Mouse (Mus musculus): ENCODE data around the gene Lrrc57. TPM values are rescaled to one million over a fixed set of nuclear protein-coding genes. Genes with fewer than 3 reads are reported as not detected.

Gene Lrrc57
- polyA plus RNA-seq, 1 experiment: 27.3 TPM

- Histone ChIP-seq H3K4me1 (ENCODE audit: control insufficient read depth, insufficient read depth, low read length) (no peaks in the 10 kb centered on the region), H3K27ac (ENCODE audit: insufficient read depth, low read length) (no peak overlapping the region), H3K4me3 (replicated peaks; ENCODE audit: insufficient read depth, low read depth, low read length) (no peak overlapping the region), H3K27me3 (ENCODE audit: control insufficient read depth, insufficient read depth, low read length) (no peaks in the 10 kb centered on the region)
- no peak for DNase-seq
- TF ChIP-seq CTCF (IDR thresholded peaks at IDR 0.05; ENCODE audit: borderline replicate concordance, insufficient read depth, low read depth, low read length) (no peak), POLR2A (IDR thresholded peaks at IDR 0.05; ENCODE audit: borderline replicate concordance, insufficient read depth, low read length) (no peak)
- 87% methylated on average over 4 of the region's 4 CpGs for WGBS
Measured at GRCm38 (mm10) chr2:120646777-120647176, 37.5 kb upstream of the Lrrc57 start.

GRCm38 (mm10) chr2:120643836-120644235, 34.5 kb upstream of the Lrrc57 start:
- WGBS: 14% methylated on average over 7 of the region's 7 CpGs
- DNase-seq: no peak
- Histone ChIP-seq H3K4me3 (replicated peaks; ENCODE audit: insufficient read depth, low read depth, low read length) (no peak overlapping the region), H3K27ac (ENCODE audit: insufficient read depth, low read length) (no peak overlapping the region), H3K27me3 (ENCODE audit: control insufficient read depth, insufficient read depth, low read length) (no peaks in the 10 kb centered on the region), H3K4me1 (ENCODE audit: control insufficient read depth, insufficient read depth, low read length) (no peaks in the 10 kb centered on the region)
- TF ChIP-seq POLR2A (IDR thresholded peaks at IDR 0.05; ENCODE audit: borderline replicate concordance, insufficient read depth, low read length) (no peak), CTCF (IDR thresholded peaks at IDR 0.05; ENCODE audit: borderline replicate concordance, insufficient read depth, low read depth, low read length) (no peak)

GRCm38 (mm10) chr2:120640835-120641234, 31.5 kb upstream of the Lrrc57 start:
- Histone ChIP-seq H3K27ac (ENCODE audit: insufficient read depth, low read length) (no peak overlapping the region), H3K4me1 (ENCODE audit: control insufficient read depth, insufficient read depth, low read length) (no peaks in the 10 kb centered on the region), H3K27me3 (ENCODE audit: control insufficient read depth, insufficient read depth, low read length) (no peaks in the 10 kb centered on the region), H3K4me3 (replicated peaks; ENCODE audit: insufficient read depth, low read depth, low read length) (no peak overlapping the region)
- TF ChIP-seq CTCF (IDR thresholded peaks at IDR 0.05; ENCODE audit: borderline replicate concordance, insufficient read depth, low read depth, low read length): no peak
- TF ChIP-seq POLR2A (IDR thresholded peaks at IDR 0.05; ENCODE audit: borderline replicate concordance, insufficient read depth, low read length): no peak
- 90% methylated on average over 8 of the region's 8 CpGs for WGBS
- no peak for DNase-seq

- DNase-seq: no peak
- H3K27ac ChIP-seq (ENCODE audit: insufficient read depth, low read length): no peak overlapping the region
- TF ChIP-seq CTCF (IDR thresholded peaks at IDR 0.05; ENCODE audit: borderline replicate concordance, insufficient read depth, low read depth, low read length): no peak
- TF ChIP-seq POLR2A (IDR thresholded peaks at IDR 0.05; ENCODE audit: borderline replicate concordance, insufficient read depth, low read length): no peak
- no peaks in the 10 kb centered on the region for H3K4me1 ChIP-seq (ENCODE audit: control insufficient read depth, insufficient read depth, low read length)
- H3K4me3 ChIP-seq (replicated peaks; ENCODE audit: insufficient read depth, low read depth, low read length): no peak overlapping the region
- WGBS: 53% methylated on average over 4 of the region's 4 CpGs
- H3K27me3 ChIP-seq (ENCODE audit: control insufficient read depth, insufficient read depth, low read length): no peaks in the 10 kb centered on the region
Measured at GRCm38 (mm10) chr2:120631957-120632356, 22.6 kb upstream of the Lrrc57 start.

- DNase-seq: no peak
- 87% methylated on average over 2 of the region's 2 CpGs for WGBS
- no peak overlapping the region for H3K27ac ChIP-seq (ENCODE audit: insufficient read depth, low read length)
Measured at GRCm38 (mm10) chr2:120631521-120631920, 22.2 kb upstream of the Lrrc57 start.

GRCm38 (mm10) chr2:120630655-120631054, 21.3 kb upstream of the Lrrc57 start:
- 44% methylated on average over 2 of the region's 2 CpGs for WGBS
- DNase-seq: no peak
- H3K4me3 ChIP-seq (replicated peaks; ENCODE audit: insufficient read depth, low read depth, low read length): no peak overlapping the region
- no peak overlapping the region for H3K27ac ChIP-seq (ENCODE audit: insufficient read depth, low read length)
- H3K4me1 ChIP-seq (ENCODE audit: control insufficient read depth, insufficient read depth, low read length): no peaks in the 10 kb centered on the region
- TF ChIP-seq POLR2A (IDR thresholded peaks at IDR 0.05; ENCODE audit: borderline replicate concordance, insufficient read depth, low read length) (no peak), CTCF (IDR thresholded peaks at IDR 0.05; ENCODE audit: borderline replicate concordance, insufficient read depth, low read depth, low read length) (no peak)
- no peaks in the 10 kb centered on the region for H3K27me3 ChIP-seq (ENCODE audit: control insufficient read depth, insufficient read depth, low read length)

More at GRCm38 (mm10) chr2:120631521-120631920, 22.2 kb upstream of the Lrrc57 start:
- no peaks in the 10 kb centered on the region for H3K4me1 ChIP-seq (ENCODE audit: control insufficient read depth, insufficient read depth, low read length)
- H3K4me3 ChIP-seq (replicated peaks; ENCODE audit: insufficient read depth, low read depth, low read length): no peak overlapping the region
- no peaks in the 10 kb centered on the region for H3K27me3 ChIP-seq (ENCODE audit: control insufficient read depth, insufficient read depth, low read length)
- TF ChIP-seq POLR2A (IDR thresholded peaks at IDR 0.05; ENCODE audit: borderline replicate concordance, insufficient read depth, low read length) (no peak), CTCF (IDR thresholded peaks at IDR 0.05; ENCODE audit: borderline replicate concordance, insufficient read depth, low read depth, low read length) (no peak)

GRCm38 (mm10) chr2:120630246-120630645, 20.9 kb upstream of the Lrrc57 start:
- Histone ChIP-seq H3K4me3 (replicated peaks; ENCODE audit: insufficient read depth, low read depth, low read length) (no peak overlapping the region), H3K27me3 (ENCODE audit: control insufficient read depth, insufficient read depth, low read length) (no peaks in the 10 kb centered on the region), H3K27ac (ENCODE audit: insufficient read depth, low read length) (no peak overlapping the region), H3K4me1 (ENCODE audit: control insufficient read depth, insufficient read depth, low read length) (no peaks in the 10 kb centered on the region)
- WGBS: 86% methylated on average over 2 of the region's 2 CpGs
- TF ChIP-seq POLR2A (IDR thresholded peaks at IDR 0.05; ENCODE audit: borderline replicate concordance, insufficient read depth, low read length) (no peak), CTCF (IDR thresholded peaks at IDR 0.05; ENCODE audit: borderline replicate concordance, insufficient read depth, low read depth, low read length) (no peak)
- DNase-seq: no peak

GRCm38 (mm10) chr2:120628886-120629735, 19.8 kb upstream of the Lrrc57 start, which contains the start of gene Stard9:
Gene Stard9 (plus strand): TSS chr2:120629121.
- WGBS: 1% methylated on average over 36 of the region's 36 CpGs
- Histone ChIP-seq H3K4me1 (ENCODE audit: control insufficient read depth, insufficient read depth, low read length) (no peaks in the 10 kb centered on the region), H3K27me3 (ENCODE audit: control insufficient read depth, insufficient read depth, low read length) (no peaks in the 10 kb centered on the region), H3K4me3 (replicated peaks; ENCODE audit: insufficient read depth, low read depth, low read length) (peak within 1 kb of the TSS; percentile 77), H3K27ac (ENCODE audit: insufficient read depth, low read length) (no peak within 1 kb of the TSS)
- peak; percentile 97 to 99 for DNase-seq
- TF ChIP-seq POLR2A (IDR thresholded peaks at IDR 0.05; ENCODE audit: borderline replicate concordance, insufficient read depth, low read length): peak; percentile 43
- TF ChIP-seq CTCF (IDR thresholded peaks at IDR 0.05; ENCODE audit: borderline replicate concordance, insufficient read depth, low read depth, low read length): no peak

Data from cerebellum, adult 2 months (tissue).